Mouse (Mus musculus): ENCODE measurements around the gene Ipmk.

- TF ChIP-seq CTCF (IDR thresholded peaks at IDR 0.05; ENCODE audit: low read depth) (no peak), EP300 (IDR thresholded peaks at IDR 0.05; ENCODE audit: low read depth) (no peak)
These were observed 18.3 kb upstream of the Ipmk start for GRCm38 (mm10) chr10:71329295-71329694.

Data from liver, embryonic 14.5 days (tissue).